Mouse (Mus musculus): ENCODE results near the gene Gm36210.

Gm36210 gene

GRCm38 (mm10) chr7:4877226-4877625, 29.1 kb downstream of the Gm36210 start:
- no peak for DNase-seq

GRCm38 (mm10) chr7:4876753-4877221, 29.5 kb downstream of the Gm36210 start, which contains the start of gene Isoc2a:
Isoc2a (plus strand) TSS chr7:4877153.
- DNase-seq = peak; percentile 96

DNA sequence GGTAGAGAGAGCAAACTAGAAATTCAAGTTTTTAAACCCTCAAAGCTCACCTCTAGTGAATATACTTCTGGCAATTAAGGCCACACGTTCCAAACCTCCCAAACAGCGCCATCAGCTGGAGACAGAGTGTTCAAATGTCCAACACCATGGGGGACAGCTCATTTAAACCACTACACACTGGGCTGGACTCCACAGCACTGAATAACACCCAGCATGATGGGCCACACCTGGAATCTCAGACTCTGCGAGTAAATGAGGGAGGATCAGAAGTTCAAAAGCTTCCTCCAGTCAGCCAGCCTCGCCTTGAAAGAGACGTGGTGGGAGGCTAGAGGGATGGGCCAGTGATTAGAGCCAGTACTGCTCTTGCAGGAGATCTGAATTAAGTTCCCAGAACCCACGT, 36.2 kb downstream of the Gm36210 start, which contains the start of gene Isoc2b:
TSS of gene Isoc2b (minus strand) at position 126 of the 400 bp plus-strand sequence.
- no peak for DNase-seq

DNA sequence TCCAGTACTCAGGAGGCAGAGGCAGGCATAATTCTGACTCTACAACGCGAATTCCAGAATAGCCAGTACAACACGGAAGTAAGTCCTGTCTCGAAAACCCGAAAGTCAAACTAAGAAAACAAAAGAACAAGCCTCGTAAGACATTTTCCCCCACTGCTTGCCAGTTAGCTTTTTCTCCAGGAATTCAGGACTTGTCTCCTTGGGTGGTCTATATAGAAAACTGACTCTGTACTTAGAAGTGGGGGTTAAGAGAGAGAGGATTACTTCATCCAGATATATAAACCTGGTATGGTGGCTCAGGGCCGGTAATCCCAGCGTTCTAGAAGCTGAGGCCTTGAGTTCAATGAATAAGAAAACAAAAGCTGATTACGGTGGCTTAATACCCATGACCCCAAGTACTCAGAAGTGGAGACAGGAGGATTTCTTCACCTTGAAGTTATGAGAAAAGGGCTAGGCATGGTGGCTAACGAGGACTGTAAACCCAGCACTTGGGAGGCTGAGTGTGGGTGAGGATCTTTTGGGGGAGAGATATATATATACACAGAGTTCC, 39.6 kb downstream of the Gm36210 start:
- DNase-seq = no peak

GRCm38 (mm10) chr7:4865579-4866493, 40.5 kb downstream of the Gm36210 start:
- peak; percentile 99 for DNase-seq

GRCm38 (mm10) chr7:4865090-4865489, 41.2 kb downstream of the Gm36210 start:
- peak; percentile 73 for DNase-seq

DNA sequence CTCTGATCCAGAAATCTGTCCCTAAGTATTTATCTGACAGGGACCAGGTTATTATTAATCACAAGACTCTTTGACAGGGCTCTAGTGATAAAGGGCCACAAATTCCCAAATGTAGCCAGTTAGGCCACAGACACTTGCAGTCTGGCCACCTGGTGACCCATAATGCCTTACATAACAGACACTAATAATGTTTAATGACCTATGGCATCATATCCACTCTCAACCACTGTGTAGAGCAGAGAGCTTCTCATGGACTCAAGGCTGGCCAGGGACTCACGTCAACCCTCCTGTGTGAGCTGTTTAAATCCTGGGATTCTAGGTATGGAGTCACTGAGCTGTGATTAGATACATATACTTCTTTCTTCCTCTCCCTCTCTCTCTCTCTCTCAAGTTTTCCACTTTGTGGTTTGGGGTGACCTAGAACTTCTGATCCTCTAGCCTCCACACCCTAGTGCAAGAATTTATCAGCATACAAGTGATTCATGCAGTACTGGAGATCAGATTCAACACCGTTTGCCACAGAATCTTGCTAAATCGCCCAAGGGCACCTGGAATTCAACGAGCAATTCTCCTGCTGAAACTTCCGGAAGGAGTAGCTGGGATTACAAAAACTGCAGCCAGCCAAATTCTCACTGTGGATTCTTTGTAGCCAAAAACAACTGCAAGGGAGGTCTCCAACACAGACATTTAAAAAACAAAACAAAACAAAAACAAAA, 42.0 kb downstream of the Gm36210 start:
- peak; percentile 52 for DNase-seq

GRCm38 (mm10) chr7:4863541-4864080, 42.7 kb downstream of the Gm36210 start:
- peak; percentile 40 for DNase-seq

DNA sequence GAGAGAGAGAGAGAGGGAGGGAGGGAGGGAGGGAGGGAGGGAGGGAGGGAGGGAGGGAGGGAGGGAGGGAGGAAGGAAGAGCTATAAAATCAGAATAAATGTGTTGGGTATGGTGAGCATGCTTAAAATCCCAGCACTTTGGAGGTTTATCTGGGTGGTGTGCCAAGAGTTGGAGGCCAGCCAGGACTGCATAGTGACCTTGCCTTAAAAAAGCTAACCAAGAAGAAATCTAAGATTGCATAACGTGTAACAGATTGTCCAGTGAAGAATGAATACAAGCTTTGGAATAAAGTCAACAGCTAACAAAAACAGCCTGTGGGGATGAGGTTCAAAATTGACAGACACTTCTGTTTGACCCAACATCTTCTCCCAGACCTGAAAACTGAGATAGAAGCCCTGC, 43.3 kb downstream of the Gm36210 start:
- DNase-seq = peak; percentile 97

DNA sequence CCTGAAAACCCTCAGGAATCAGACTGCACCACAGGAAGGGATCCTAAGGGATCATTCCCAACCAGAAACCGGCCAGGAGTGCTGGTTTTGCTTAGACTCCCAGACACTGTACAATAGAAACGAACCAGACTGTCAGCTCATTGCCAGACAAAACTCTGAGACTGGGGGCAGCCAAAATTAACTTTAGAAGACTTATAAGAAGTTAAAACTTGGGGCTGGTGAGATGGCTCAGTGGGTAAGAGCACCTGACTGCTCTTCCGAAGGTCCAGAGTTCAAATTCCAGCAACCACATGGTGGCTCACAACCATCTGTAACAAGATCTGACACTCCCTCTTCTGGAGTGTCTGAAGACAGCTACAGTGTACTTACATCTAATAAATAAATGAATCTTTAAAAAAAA, 45.4 kb downstream of the Gm36210 start:
- peak; percentile 85 for DNase-seq

- no peak for DNase-seq
Observed at GRCm38 (mm10) chr7:4859418-4859978, 46.8 kb downstream of the Gm36210 start.

- no peak for DNase-seq
Observed at GRCm38 (mm10) chr7:4857321-4857720, 49.0 kb downstream of the Gm36210 start.

DNA sequence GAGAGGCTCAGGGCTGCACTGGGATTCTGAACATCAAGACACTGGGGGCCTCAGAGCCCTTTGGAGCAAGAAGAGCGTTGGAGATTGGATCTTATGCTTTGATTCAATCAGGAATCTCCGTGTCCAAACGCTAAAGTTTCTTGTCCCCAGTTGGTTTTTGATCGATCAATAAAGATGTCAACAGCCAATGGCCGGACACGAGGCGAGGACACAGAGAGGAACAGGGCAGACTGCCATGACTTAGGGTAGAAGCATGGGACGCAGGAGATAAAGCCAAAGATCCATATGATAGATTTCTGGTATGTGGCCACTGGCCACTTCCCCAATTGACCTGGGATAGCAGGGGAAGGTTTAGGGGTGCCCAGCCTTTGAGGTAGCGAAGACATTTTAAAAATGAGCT, 49.8 kb downstream of the Gm36210 start:
- no peak for DNase-seq

DNA sequence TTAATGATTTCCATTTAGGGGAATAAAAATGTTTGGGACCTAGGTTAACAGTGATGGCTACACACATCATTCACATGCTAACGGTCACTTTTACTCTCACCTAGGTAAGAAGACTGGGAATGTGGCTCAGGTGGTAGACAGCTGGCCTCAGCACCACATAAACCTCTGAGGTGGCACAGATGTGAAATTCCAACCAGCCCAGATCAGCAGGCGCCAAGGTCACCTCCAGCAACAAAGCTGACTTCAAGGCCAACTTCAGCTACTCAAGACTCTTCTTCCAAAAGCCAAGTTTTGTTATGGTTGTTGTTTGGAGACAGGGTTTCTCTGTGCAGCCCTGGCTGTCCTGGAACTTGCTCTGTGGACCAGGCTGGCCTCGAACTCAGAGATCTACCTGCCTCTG, 52.7 kb downstream of the Gm36210 start:
- no peak for DNase-seq

DNA sequence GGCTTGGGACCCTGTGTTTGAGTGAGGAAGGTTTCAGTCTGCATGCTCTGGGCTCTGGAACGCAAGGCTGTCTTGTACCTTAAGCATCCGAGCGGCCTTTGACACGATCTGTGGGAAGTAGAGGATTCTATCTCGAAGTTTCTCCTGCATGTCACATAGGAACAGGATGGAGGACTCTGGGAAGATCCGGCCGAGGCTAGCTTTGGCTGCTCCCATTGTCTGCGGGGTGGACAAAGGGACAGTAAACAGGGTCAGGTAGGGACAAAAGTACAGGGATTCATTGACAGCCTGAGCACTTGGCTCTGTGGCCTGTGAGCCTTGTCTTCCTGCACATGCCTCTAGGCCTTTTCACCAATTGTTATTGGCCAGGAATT, 55.0 kb downstream of the Gm36210 start:
- DNase-seq = no peak

- DNase-seq = no peak
Observed at GRCm38 (mm10) chr7:4850621-4851314, 55.5 kb downstream of the Gm36210 start.

DNA sequence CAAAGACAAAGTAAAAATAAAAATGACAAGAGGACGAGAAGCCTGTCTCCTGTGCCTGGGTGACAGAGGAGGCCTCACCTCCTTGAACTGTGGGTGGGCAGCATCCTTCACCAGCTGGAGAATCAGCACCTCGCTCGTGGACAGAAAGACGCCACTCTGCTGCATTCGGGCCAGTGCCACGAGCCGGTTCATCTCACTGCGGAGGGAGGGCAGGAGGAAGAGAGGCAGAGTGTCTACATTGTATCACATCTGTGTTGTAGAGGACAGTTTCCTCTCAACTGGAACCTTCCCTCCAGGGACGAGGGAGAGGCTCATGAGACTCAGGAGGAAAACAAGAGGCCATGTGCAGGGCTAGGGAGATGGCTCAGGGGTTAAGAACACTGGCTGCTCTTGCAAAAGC, 56.9 kb downstream of the Gm36210 start:
- no peak for DNase-seq
